Mouse (Mus musculus) right cerebral cortex, postnatal 14 days (tissue): ENCODE measurements around the gene Kif23.
A peak's percentile ranks its signal among the peaks of the same experiment; 100 is the strongest.

Experiments
- DNase-seq: peaks from one replicate; pipeline ENCODE4 v3.0.0; 2022

Kif23 gene

GRCm38 (mm10) chr9:61946623-61947401 lies at the start of gene Kif23:
TSS of gene Kif23 (minus strand) at chr9:61946774.
- peak; percentile 94 for DNase-seq

DNA sequence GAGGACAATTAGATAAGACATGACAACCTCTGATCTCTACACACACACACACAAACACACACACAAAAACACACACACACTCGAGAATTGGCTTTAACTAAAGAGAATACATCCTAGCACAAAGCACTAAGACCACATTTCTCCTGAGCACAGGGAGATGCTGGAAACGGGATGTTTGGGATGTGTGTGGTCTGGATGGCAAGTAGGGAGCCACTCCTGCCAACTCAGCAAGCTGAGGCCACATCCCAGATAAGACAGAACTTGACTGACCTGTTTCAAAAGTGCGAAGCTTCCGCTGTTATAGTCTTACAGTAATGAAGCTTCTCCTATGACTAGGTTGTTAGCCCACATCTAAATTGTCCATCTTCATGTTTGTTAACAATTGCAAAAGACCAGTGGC lies 44.6 kb upstream of the Kif23 start:
- DNase-seq: no peak

- no peak for DNase-seq
These were observed 44.2 kb upstream of the Kif23 start for GRCm38 (mm10) chr9:61990738-61991137.

DNA sequence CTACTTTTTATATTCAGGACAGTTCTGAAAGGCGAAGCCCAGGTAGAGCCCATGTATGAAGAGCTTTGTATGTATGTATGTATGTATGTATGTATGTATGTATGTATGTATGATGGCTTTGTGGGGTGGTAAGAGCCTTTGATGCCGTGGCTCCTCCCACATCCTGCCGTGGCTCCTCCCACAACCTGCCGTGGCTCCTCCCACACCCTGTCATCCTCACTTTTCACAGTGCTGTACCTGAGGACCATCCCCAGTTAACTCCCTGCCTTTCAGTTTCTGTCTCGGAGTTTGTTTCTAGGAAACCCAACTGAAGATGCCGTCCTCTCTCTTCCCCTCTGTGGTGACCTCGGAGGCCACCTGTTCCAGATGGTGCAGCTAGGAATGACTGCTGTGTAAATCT lies 39.5 kb upstream of the Kif23 start:
- no peak for DNase-seq

DNA sequence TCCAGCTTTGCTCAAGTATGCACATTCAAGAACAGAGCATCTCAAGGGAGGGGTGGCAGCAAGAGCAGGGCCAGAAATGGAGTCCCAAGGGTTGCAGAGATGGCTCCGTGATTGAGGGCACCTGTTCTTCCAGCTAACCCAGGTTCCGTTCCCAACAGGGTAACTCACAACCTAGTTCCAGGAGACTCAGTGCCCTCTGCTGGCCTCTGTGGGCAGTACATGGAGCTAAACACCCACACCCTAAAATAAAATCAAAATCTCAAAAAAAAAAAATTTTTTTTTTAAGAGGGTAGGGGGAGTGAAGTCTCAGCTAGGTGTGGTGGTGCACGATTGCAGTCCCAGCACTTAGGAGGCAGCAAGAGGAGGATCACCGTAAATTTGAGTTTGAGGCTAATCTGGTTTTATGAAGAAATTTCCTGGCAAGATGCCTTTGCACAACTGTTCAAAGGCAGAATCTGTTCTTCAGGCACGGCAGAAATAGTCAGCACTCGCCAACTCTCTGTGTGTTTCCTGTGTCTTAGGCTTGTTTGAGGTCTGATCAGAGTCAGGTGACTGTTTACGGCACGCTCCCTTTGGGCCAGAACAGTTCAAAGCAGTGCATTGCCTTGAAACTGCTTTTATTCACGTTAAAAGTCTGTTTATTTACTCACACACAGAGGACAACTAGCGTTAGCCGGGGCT lies 38.7 kb upstream of the Kif23 start:
- DNase-seq: peak; percentile 62

- no peak for DNase-seq
These were observed 36.5 kb upstream of the Kif23 start for GRCm38 (mm10) chr9:61982940-61983620.

- no peak for DNase-seq
These were observed 35.3 kb upstream of the Kif23 start for GRCm38 (mm10) chr9:61981876-61982275.

GRCm38 (mm10) chr9:61979983-61980382 lies 33.4 kb upstream of the Kif23 start:
- DNase-seq: no peak

- DNase-seq: no peak
These were observed 30.8 kb upstream of the Kif23 start for GRCm38 (mm10) chr9:61977258-61977945.

GRCm38 (mm10) chr9:61972031-61972430 lies 25.5 kb upstream of the Kif23 start:
- no peak for DNase-seq

GRCm38 (mm10) chr9:61971045-61971444 lies 24.5 kb upstream of the Kif23 start:
- no peak for DNase-seq

GRCm38 (mm10) chr9:61967357-61967756 lies 20.8 kb upstream of the Kif23 start:
- peak; percentile 33 for DNase-seq

DNA sequence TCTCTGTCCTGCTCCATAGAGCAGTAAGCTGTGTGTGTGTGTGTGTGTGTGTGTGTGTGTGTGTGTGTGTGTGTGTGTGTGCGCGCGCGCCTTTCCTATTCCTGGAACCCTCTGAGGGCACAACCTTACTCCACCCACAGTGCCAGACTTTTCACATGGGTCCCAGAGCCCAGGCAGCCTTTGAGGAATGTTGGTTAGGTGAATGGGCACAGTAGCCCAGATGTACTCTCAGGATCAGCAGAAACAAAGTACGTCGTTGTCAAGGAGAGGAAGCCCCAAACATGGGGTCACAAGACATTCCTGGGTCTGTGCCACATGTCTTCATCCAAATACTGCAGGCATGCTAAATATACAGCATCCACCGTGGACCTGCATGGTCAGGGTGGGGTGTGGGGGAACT lies 19.4 kb upstream of the Kif23 start:
- DNase-seq: no peak

GRCm38 (mm10) chr9:61965411-61965930 lies 18.9 kb upstream of the Kif23 start:
- DNase-seq: peak; percentile 80

DNA sequence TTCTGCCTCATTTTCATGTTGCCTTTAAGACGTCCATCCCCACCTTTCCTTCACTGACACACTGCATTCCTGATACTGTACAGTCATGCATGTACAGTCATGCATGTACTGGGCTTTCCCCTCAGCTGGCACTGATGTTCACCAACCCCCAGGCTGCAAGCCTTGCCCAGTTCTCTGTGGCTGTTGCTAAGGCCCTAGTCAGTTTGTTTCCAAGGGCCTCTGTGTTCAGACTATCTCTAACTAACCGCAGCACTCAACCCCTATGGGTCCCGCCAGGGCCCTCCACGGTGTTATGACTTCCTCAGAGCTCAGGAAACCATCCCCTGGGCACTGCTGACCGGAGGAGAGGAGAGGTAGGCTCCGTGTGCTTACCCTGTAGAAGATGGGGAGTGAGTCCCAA lies 16.8 kb upstream of the Kif23 start:
- DNase-seq: no peak

GRCm38 (mm10) chr9:61961181-61961580 lies 14.6 kb upstream of the Kif23 start:
- DNase-seq: no peak

DNA sequence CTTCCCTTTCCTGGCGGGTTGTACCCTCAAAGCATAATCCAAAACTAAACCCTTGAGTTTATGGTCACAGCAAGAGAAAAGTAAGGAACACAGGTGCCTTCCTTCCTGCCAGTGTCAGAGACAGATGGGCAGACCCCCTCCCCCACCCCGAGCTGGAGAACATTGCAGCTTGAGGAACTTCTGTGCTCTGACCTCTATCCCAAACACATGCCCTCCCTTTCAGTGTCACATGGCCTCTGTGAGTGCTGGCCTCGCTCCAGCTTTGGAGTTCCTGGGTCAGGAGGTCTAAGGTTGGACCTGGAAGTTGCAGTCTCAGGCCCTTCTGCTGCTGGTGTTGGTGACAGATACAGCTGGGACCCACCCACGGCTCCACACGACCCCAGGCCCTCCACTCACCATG lies 14.2 kb upstream of the Kif23 start:
- DNase-seq: peak; percentile 25

DNA sequence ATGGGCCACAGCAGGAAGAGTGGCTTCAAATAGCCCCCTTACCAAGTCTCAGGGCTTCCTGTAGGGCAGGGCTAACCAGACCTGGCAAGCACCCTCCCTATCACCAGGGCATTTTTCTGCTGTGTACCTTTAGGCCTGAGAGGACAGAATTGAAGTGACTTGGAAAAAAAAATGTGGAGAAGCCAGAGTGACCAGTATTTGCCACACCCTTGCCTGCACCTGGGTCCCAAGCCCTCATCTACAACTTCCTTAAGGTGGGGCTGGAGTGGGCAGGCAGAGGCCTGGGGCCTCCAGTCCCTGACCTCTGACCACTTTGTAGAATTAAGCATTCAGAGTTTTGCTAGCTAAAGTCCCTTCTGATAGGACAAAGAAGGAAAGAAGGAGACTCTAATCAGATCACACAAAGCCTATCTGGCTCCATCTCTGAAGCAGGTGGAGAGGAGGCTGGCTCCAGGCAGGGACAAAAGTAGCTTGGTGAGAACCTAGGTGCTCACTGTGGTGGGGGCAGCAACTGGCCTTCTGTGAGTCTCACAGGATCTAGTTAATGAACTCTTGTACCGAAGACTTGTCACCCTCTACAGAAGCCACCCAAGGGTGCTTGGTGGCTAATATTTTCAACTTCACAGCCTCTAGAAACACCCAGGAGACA lies 13.5 kb upstream of the Kif23 start:
- DNase-seq: no peak

GRCm38 (mm10) chr9:61954707-61955106 lies 8.1 kb upstream of the Kif23 start:
- no peak for DNase-seq

DNA sequence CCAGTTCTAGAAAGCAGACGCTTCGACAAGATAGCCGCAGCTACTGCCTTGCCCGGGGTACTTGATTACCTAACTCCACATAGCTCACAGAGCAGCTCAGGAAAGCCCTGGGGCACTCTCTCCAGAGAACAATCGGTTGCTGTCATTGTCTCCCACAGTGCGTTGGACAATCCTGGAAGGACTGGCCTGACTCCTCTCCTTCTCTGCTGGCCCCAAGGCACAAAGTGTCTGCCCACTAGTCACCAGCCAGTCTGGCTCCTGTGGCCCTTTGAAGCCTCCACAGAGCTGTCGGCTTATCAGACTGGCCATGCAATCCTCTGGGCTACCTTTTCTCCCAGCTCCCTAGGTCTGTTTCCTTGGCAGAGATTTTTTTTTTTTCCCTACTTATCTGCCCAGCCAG lies 5.7 kb upstream of the Kif23 start:
- no peak for DNase-seq

GRCm38 (mm10) chr9:61947402-61948346 lies 1.1 kb upstream of the Kif23 start:
- DNase-seq: peak; percentile 81
